Mouse (Mus musculus): ENCODE results near the gene Nfatc3.

GRCm38 (mm10) chr8:106151041-106151440, 92.4 kb downstream of the Nfatc3 start:
- TF ChIP-seq CTCF (IDR thresholded peaks at IDR 0.05; ENCODE audit: low read depth) (no peak), EP300 (optimal IDR thresholded peaks at IDR 0.05) (no peak)

Data from stomach, postnatal 0 days (tissue).